Mouse (Mus musculus) urinary bladder, adult 18-20 months (tissue): ENCODE measurements at regions not wholly inside any gene's neighbourhood (a gene's known extent, or its start where the extent isn't known, plus 50 kb on each side); places are given as distances from the start of the nearest gene placed in this dataset.

Experiments
- DNase-seq, 2 experiments: peaks; one replicate each; pipeline ENCODE4 v3.0.0; 2022; ENCODE audit warnings: low spot score in 2 of 2, mixed read lengths in 2 of 2

DNA sequence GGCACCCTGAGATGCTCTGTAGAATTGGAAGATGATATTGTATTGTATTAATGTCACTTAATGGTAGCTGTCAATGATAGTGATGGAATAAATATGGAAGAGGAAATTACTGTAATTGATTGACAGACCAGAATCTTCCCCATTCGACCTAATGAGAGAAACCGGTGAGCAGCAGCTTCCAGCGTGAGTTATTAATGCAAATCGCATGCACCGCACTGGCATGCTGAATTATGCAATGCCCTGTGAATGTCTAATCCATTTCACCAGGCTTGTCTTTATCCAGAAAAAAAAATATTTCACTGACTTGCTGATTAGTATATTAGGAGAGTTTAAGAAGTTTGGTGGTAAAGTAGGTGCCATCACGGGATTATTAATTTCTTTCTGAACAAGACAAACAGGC is 384.2 kb upstream of the Jarid2 start:
- DNase-seq: no peak

GRCm38 (mm10) chr13:44346636-44347035 is 382.6 kb upstream of the Jarid2 start:
- DNase-seq: no peak

DNA sequence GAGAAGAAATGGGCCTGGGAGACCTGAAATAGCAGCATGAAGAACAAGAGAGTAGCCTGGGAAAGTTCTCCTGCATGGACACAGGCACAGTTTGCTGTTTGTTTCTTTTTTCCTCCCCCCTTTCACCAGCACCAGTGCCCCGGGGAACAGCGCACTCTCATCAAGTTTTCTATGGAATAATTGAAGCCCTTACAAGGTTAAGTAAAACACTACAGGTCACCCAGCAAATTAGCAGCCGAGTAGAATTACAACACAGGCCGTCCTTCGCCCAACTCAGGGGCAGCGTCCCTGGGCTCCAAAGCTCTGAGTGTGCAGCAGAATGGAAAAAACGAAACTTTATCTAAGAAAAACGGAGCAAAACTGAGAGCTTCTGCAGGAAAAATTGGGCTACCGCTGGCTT is 381.6 kb upstream of the Jarid2 start:
- DNase-seq: no peak

- no peak for DNase-seq
Observed at GRCm38 (mm10) chr13:44353899-44354298, 375.4 kb upstream of the Jarid2 start.

DNA sequence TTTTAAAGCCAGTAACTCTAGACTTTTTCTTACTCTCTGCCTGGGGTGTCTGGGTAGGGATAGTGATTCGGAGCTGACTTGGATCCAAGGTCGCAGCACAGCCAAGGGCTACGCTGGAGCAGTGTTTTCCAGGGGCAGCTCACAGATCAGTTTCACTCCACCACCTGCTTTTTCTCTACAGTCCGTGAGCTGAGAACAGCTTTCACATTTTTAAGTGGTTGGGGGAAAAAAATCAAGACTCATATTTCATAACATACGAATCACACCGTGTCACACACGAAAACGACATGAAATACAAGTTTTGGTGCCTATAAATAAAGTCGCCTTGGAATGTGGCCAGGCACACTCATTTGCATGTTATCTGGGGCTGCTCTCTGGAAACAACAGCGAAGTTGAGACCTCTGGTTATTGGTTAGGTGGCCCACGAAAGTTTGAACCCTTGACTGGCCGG is 373.5 kb upstream of the Jarid2 start:
- DNase-seq: no peak

DNA sequence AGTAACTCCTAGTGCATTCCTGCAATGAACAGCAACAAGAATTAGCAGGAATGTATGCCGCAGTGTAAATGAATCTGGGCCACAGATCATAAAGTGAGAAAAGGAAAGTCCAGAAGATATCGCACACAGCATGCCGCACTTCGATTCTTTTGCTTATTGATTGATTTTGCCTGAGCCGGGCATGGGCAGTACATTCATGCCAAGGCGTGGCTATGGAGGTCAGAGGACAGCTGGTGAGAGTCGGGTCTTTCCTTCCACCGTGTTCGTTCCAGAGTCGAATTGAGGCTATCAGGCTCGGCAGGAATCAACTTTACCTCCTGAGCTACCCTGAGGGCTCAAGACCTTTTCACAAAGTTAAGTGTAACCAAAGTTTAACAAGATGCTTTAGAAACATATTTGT is 372.3 kb upstream of the Jarid2 start:
- DNase-seq: no peak

DNA sequence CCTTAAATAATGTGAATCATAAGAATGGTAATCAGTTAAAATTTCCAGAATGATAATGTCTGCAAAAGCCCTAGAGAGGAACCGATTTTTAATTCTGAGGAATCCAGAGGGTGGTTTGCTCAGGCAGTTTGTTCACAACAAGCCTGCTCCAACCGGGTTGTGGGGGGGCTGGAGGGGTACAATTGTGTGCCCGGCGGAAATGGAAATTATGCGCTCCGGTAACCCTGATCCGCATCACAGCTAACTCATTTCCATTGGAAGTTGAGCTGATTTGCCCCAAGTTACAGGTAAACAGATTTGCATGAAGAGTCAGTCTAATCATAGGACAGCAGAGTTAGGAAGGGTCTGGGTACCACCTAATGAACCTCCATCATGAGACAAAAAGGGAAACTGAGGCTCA is 369.9 kb upstream of the Jarid2 start:
- DNase-seq: no peak

GRCm38 (mm10) chr13:44360016-44360415 is 369.3 kb upstream of the Jarid2 start:
- no peak for DNase-seq

GRCm38 (mm10) chr13:44360725-44361290 is 368.5 kb upstream of the Jarid2 start:
- no peak for DNase-seq

DNA sequence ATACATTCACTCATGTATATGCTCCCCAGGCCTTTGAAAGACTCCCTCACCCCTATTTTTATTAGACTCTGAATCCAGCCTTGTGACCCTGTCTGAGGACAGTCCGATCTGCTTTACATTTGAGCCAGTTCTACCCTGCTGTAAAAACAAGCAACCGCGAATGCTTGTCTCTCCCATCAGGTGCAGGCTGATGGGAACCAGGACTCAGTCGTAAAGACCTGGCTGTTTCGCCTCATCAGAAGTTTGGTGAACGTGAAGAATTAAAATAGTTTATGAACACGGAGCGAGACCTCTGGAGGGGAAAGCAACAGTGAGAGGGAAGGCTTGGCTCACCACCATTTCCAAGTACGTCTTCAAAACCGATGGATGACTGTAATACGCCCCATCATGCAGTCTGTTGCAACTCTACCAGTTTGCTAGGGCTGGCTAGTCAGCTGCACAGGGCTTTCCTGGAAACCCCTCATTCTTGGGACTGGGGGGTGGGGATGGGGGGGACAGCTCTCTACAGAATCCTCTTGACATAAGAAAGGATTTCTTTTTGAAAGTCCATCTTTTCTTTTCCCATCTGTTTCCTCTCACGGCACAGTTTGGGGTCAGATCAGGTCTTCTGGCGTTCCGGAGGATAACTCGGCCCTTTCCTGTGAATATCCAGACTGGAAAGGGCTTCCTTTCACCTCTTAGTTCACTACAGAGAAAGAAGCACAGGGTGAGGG is 366.8 kb upstream of the Jarid2 start:
- no peak for DNase-seq

- no peak for DNase-seq
Observed at GRCm38 (mm10) chr13:44363016-44363415, 366.3 kb upstream of the Jarid2 start.

DNA sequence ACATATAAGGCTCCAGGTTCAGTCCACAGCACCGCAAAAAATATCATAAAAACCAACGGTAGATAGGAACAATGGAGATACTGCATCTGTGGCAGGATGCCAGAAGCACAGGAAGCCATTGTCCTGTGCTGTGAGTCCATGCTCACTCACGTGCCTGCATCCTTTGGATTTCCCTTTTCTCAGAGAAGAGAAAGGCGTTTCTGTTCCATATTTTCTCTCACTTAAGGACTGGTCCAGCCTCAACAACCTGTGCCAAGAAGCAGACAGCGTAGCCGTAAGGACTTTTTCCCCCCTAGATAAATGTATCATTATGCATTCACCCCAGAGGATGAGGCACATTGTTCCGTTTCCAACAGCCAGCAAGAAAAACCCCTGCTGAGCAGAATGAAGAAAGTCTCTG is 360.0 kb upstream of the Jarid2 start:
- no peak for DNase-seq

- DNase-seq: no peak
Observed at GRCm38 (mm10) chr13:44372361-44372877, 356.9 kb upstream of the Jarid2 start.

- no peak for DNase-seq
Observed at GRCm38 (mm10) chr13:44375476-44376159, 353.7 kb upstream of the Jarid2 start.

- DNase-seq: no peak
Observed at GRCm38 (mm10) chr13:44376160-44376488, 353.1 kb upstream of the Jarid2 start.

DNA sequence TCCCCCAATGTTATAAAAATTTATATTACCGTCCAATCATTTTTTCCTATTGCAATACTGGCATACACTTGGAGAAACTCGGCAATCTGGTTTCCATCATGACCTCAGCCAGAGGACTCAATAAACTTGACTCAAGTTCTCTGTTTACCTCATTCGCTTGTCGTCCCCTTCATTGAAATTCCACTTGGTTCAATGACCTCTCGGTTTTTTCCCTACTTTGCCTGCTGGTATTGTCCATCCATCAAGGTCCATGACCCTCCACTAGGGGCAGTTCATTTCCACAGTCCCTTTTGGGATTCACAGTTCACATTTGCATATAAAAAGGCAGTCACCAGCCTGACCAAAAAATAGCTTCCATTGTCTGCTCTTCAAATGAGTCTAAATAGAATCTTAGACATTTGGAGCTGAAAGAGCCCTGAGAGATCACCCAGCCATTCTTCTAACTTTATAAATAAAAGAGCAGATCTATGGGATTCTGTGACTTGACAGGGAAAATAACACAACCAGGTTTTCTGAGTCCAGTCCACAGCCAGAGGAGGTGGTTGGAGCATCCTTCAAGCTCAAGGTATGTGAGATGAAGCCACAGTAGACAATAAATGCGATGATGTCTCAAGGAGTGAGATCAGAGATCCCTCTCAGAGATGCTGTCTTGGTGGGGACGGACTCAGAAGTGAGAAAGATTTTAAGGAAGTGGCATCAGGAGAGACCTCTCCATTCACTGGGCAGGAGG is 347.4 kb upstream of the Jarid2 start:
- DNase-seq: no peak

DNA sequence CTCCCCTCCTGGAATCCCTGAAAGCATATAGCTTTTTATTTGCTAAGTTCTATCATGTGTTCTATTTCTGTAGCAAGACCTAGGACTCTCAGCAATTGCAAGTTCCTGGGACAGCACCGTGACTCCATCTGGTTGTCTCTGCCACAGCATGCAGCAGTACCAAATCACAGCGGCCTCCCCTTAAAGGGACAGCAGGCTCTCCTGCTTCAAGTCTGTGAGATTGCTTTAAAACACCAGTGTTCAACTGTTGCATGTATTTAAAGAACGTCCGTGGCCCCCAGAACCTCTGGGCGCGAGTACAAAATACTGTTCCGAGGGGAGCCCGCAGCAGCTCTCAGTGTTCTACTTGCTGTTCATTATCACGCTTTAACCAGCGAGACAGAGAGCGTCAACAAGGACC is 346.0 kb upstream of the Jarid2 start:
- no peak for DNase-seq

GRCm38 (mm10) chr13:44386767-44387166 is 342.5 kb upstream of the Jarid2 start:
- no peak for DNase-seq

GRCm38 (mm10) chr13:44389696-44390095 is 339.6 kb upstream of the Jarid2 start:
- no peak for DNase-seq

DNA sequence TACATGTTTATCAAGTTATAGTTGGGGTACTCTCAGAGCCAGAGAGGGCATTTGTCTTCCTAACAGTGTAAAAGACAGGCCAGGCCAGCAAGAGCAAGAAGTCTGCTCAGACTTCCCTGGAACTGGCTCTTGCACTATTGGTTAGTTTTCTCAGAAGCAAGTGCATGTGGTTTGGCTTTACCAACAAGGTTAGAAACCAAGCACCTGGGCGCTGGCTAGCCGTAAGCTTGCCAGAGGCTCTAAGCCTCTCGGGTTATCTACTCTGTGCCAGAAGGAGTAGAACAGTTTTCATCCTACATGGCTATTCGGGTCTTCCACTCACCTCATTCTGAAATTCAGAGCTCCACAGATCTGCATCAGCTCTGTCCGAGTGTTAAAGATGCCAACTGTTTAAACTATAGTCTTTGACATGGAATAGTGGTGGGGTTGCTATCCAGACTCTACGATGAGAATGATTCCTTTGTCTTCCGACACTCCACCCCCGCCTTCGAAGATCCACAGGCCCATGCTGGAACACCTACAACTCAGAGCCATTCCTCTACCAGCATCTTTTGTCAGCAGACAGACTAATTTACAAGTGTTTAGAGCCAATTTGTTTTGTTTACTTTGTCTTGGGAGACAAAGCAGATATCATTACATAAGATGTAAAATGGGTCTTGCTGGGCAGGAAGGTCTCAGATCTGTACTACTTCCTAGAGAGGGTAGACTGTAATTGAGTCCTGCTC is 338.4 kb upstream of the Jarid2 start:
- no peak for DNase-seq

GRCm38 (mm10) chr13:44394016-44394415 is 335.3 kb upstream of the Jarid2 start:
- DNase-seq: no peak
